Mouse (Mus musculus): ENCODE measurements around the gene Cdkl3. TPM values are rescaled to one million over a fixed set of nuclear protein-coding genes. Genes with fewer than 3 reads are reported as not detected.

The Cdkl3 gene
- polyA plus RNA-seq (2012; rRNA removed): 0.09 and 0.24 TPM in 2 replicates

DNA sequence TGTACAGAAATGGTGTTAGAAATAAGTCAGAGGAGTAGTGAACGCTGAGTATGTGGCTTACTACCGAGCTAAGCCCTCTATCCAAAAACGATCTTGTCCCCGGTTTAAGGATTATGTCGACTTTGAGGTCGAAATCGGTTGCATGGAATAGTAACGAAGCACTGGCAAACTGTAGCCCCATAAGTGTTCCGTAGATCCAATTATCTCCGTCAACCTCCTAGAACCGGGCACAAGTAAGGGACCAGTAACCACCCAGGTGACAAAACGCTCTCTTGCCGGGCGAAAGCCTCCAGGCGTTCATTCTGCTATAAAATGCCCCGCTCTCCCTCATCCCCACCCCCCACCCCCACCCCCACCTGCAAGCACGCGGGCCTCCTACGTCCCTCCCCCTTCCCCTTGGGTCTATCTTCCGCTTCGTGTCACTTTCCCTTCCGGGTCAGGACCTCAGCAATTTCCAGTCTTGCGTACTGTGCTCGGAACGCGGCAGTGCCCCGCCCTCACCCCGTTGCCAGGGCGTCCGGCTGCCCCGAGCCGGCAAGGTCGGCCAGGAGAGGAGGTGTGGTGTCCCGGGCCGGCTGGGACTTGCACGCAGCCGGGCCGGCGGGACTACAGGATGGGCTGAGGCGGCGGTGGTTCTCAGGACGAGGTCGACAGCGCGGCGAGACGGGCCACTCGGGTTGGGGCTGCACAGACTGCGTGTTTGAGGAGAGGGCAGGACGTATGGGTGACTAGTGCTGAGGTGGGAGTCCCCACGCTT lies at the start of gene Cdkl3:
TSS of gene Cdkl3 (plus strand) at position 450 of the 757 bp plus-strand sequence.
- Histone ChIP-seq H3K36me3 (ENCODE audit: control insufficient read depth, insufficient read depth, low read length) (no peaks in the 10 kb centered on the region), H3K4me1 (ENCODE audit: control insufficient read depth, insufficient read depth, insufficient read length, low read length) (peaks cover 2% of the 10 kb centered on the region; the same call in 1 of the 2 replicates), H3K27me3 (ENCODE audit: control insufficient read depth, insufficient read depth, low read length) (no peaks in the 10 kb centered on the region), H3K4me3 (ENCODE audit: low read depth, low read length) (peak within 1 kb of the TSS; percentile 100), H3K27ac (ENCODE audit: insufficient read depth, low read depth, low read length) (peak within 1 kb of the TSS; percentile 98)
- WGBS: under 1% methylated on average over 51 of the region's 51 CpGs
- TF ChIP-seq CTCF (IDR thresholded peaks at IDR 0.05; ENCODE audit: extremely low read depth, insufficient read length, insufficient replicate concordance, low read depth, low read length): no peak
- peak; percentile 72 for TF ChIP-seq POLR2A (IDR thresholded peaks at IDR 0.05; ENCODE audit: low read depth, low read length)

DNA sequence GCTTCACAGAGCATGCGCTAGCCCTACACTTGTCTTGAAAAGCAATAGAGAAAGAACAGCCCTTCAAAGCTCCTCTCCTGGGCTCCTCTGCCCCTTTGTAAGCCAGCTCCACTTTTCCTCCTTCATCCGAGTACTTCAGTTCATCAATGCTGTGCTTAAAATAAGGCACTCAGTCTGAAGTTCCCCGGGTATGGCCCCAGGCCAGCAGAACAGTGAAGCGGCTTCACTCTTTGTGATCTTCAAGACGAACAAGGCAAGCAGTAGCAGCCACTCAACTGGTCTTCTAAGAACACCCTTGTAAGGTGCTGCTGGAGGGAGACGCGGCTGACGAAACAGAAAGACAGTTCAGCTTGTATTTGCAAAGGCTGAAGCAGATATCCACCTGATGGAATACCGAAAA lies 47.9 kb upstream of the Cdkl3 start:
- Histone ChIP-seq H3K27ac (ENCODE audit: insufficient read depth, low read depth, low read length) (no peak overlapping the region), H3K36me3 (ENCODE audit: control insufficient read depth, insufficient read depth, low read length) (no peaks in the 10 kb centered on the region), H3K27me3 (ENCODE audit: control insufficient read depth, insufficient read depth, low read length) (no peaks in the 10 kb centered on the region), H3K4me1 (ENCODE audit: control insufficient read depth, insufficient read depth, insufficient read length, low read length) (no peaks in the 10 kb centered on the region), H3K4me3 (ENCODE audit: low read depth, low read length) (no peak overlapping the region)
- TF ChIP-seq POLR2A (IDR thresholded peaks at IDR 0.05; ENCODE audit: low read depth, low read length): no peak
- TF ChIP-seq CTCF (IDR thresholded peaks at IDR 0.05; ENCODE audit: extremely low read depth, insufficient read length, insufficient replicate concordance, low read depth, low read length): no peak
- 73% methylated on average over 9 of the region's 9 CpGs for WGBS

DNA sequence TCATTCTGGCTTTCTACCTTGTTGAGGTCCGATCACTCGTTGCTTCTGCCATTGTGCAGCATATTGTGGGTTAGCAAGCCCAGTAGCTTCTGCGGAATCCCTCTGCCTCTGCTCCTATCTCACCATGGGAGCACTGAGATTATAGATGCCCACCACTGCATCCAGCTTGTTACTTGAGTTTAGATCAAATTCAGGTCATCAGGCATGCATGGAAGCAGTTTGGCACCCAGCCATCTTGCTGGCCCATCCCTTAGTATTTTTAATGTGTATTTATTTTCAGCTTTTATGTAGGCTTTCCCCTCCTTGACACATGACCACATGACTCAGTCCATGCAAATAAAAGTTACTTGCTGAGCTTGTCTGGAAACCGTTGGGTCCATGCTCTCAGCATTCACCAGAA lies 46.3 kb upstream of the Cdkl3 start:
- Histone ChIP-seq H3K4me3 (ENCODE audit: low read depth, low read length) (no peak overlapping the region), H3K27ac (ENCODE audit: insufficient read depth, low read depth, low read length) (no peak overlapping the region), H3K4me1 (ENCODE audit: control insufficient read depth, insufficient read depth, insufficient read length, low read length) (no peaks in the 10 kb centered on the region), H3K36me3 (ENCODE audit: control insufficient read depth, insufficient read depth, low read length) (no peaks in the 10 kb centered on the region), H3K27me3 (ENCODE audit: control insufficient read depth, insufficient read depth, low read length) (no peaks in the 10 kb centered on the region)
- no peak for TF ChIP-seq CTCF (IDR thresholded peaks at IDR 0.05; ENCODE audit: extremely low read depth, insufficient read length, insufficient replicate concordance, low read depth, low read length)
- TF ChIP-seq POLR2A (IDR thresholded peaks at IDR 0.05; ENCODE audit: low read depth, low read length): no peak
- 85% methylated on average over 4 of the region's 4 CpGs for WGBS

DNA sequence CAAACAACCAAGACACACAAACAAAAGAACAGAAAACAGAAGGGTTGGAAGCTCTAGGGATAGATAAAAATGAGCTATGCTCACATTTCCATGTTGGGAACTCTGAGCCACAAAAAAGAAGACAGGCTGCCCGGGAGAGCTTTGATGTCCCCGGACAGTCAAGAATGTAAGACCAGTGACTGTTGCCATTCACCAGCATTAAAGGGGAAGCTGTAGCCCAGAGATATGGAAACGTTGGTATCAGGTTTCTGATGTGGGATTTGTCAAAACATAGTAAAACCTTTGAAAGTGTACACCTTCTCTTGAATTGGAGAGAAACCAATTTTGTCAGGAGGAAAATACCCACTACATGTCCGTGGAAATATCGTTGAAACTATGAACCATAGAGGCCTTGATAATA lies 44.5 kb upstream of the Cdkl3 start:
- Histone ChIP-seq H3K27me3 (ENCODE audit: control insufficient read depth, insufficient read depth, low read length) (no peaks in the 10 kb centered on the region), H3K4me3 (ENCODE audit: low read depth, low read length) (no peak overlapping the region), H3K27ac (ENCODE audit: insufficient read depth, low read depth, low read length) (no peak overlapping the region), H3K36me3 (ENCODE audit: control insufficient read depth, insufficient read depth, low read length) (no peaks in the 10 kb centered on the region), H3K4me1 (ENCODE audit: control insufficient read depth, insufficient read depth, insufficient read length, low read length) (no peaks in the 10 kb centered on the region)
- 82% methylated on average over 5 of the region's 5 CpGs for WGBS
- TF ChIP-seq POLR2A (IDR thresholded peaks at IDR 0.05; ENCODE audit: low read depth, low read length) (no peak), CTCF (IDR thresholded peaks at IDR 0.05; ENCODE audit: extremely low read depth, insufficient read length, insufficient replicate concordance, low read depth, low read length) (no peak)

DNA sequence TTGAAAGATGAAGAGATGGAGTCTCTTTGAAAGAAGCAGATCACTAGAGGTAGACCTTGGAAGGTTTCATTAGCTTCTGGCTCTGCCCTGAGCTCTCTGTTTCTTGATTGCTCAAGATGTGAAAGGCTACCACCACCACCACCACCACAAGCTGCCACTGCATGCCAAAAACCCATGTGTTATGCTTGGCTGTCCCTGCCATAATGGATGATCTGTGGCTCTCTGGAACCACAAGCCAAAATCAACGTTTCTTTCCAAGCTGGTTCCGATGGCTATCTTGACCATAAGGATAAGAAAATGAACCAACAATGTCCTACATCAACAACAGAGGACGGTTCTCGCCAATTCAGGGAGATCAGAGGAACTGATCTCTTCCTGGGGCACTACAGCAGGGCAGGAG lies 44.0 kb upstream of the Cdkl3 start:
- Histone ChIP-seq H3K36me3 (ENCODE audit: control insufficient read depth, insufficient read depth, low read length) (no peaks in the 10 kb centered on the region), H3K4me3 (ENCODE audit: low read depth, low read length) (no peak overlapping the region), H3K27ac (ENCODE audit: insufficient read depth, low read depth, low read length) (no peak overlapping the region), H3K4me1 (ENCODE audit: control insufficient read depth, insufficient read depth, insufficient read length, low read length) (no peaks in the 10 kb centered on the region), H3K27me3 (ENCODE audit: control insufficient read depth, insufficient read depth, low read length) (no peaks in the 10 kb centered on the region)
- TF ChIP-seq POLR2A (IDR thresholded peaks at IDR 0.05; ENCODE audit: low read depth, low read length) (no peak), CTCF (IDR thresholded peaks at IDR 0.05; ENCODE audit: extremely low read depth, insufficient read length, insufficient replicate concordance, low read depth, low read length) (no peak)
- WGBS: 92% methylated on average over 4 of the region's 4 CpGs

DNA sequence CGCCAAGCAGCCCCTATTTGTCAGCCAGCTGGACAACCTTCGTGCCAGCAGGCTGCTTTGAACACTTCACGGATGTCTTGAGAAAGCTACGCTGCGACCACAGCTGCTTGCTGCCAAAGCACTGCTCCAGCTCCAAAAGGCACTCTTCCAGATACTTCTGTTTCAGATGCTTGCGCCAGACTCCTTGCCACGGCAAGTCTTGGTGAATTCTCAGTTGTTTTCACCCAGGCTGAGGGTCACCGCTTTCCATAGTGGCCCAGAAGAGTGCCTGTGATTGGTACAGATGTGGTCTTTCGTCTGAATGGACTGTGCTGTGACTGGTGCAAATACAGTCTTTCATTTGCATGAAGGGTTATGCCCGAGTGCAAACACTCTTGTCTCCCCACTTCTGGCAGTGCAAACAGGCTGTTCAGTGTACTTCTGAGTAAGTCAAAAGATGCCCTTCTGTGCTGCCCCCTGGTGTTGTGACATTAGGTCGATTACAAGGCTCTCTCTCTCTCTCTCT lies 43.0 kb upstream of the Cdkl3 start:
- WGBS: 63% methylated on average over 11 of the region's 11 CpGs
- no peak overlapping the region for H3K27ac ChIP-seq (ENCODE audit: insufficient read depth, low read depth, low read length)
- no peak for TF ChIP-seq POLR2A (IDR thresholded peaks at IDR 0.05; ENCODE audit: low read depth, low read length)
- TF ChIP-seq CTCF (IDR thresholded peaks at IDR 0.05; ENCODE audit: extremely low read depth, insufficient read length, insufficient replicate concordance, low read depth, low read length): no peak
- no peaks in the 10 kb centered on the region for H3K27me3 ChIP-seq (ENCODE audit: control insufficient read depth, insufficient read depth, low read length)
- H3K4me1 ChIP-seq (ENCODE audit: control insufficient read depth, insufficient read depth, insufficient read length, low read length): no peaks in the 10 kb centered on the region
- H3K4me3 ChIP-seq (ENCODE audit: low read depth, low read length): no peak overlapping the region
- no peaks in the 10 kb centered on the region for H3K36me3 ChIP-seq (ENCODE audit: control insufficient read depth, insufficient read depth, low read length)

DNA sequence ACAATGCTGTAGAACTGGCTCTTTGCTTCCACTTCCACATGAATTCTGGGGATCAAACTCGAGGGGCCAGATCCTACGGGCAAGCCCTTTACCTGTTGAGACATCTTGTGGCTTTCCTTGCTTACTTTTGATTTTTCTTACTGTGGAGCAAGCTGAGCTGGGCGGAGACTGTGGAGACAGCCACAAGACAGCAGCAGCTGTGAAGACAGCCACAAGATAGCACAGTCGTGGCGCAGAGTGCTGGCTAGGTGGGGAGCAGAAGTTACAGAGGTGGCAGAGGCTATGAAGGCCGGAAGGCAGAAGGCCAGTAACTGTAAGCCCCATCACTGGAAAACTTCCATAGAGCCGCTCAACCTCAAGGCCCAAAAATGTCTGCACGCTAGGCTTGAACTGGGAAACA lies 42.3 kb upstream of the Cdkl3 start:
- Histone ChIP-seq H3K4me1 (ENCODE audit: control insufficient read depth, insufficient read depth, insufficient read length, low read length) (no peaks in the 10 kb centered on the region), H3K27ac (ENCODE audit: insufficient read depth, low read depth, low read length) (no peak overlapping the region), H3K27me3 (ENCODE audit: control insufficient read depth, insufficient read depth, low read length) (no peaks in the 10 kb centered on the region), H3K36me3 (ENCODE audit: control insufficient read depth, insufficient read depth, low read length) (no peaks in the 10 kb centered on the region), H3K4me3 (ENCODE audit: low read depth, low read length) (no peak overlapping the region)
- TF ChIP-seq CTCF (IDR thresholded peaks at IDR 0.05; ENCODE audit: extremely low read depth, insufficient read length, insufficient replicate concordance, low read depth, low read length): no peak
- no peak for TF ChIP-seq POLR2A (IDR thresholded peaks at IDR 0.05; ENCODE audit: low read depth, low read length)
- 90% methylated on average over 8 of the region's 8 CpGs for WGBS
